Mouse (Mus musculus) c-Kit-positive CD71-positive TER-119-positive erythroid progenitor cells, embryonic 14.5 days (primary cell): ENCODE results near the gene Plekha7.

ENCODE experiments used
- DNase-seq: peaks from one replicate; pipeline ENCODE4 v3.0.0-alpha.2; 2013; ENCODE audit warnings: low spot score

The Plekha7 gene

DNA sequence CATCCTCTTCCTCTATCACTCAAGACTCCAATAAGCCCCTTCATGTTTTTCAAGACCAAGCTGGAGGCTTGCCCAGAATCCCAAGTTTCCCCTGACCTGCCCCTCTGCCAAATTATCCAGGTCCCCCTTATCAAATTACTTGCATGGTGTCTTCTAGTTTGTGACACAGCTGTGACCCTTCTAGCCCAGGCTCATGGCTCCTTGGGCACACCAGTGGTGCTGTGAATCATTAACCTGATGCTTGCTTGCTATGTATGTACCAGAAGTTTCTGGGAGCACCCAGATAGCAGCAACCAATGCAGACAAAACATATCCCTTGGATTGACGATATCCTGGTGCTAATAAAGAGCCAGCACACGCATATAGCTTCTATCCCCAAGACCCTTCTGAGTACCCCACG, 19.2 kb downstream of the Plekha7 start:
- DNase-seq = no peak

GRCm38 (mm10) chr7:116287959-116288358, 20.2 kb downstream of the Plekha7 start:
- DNase-seq = no peak

DNA sequence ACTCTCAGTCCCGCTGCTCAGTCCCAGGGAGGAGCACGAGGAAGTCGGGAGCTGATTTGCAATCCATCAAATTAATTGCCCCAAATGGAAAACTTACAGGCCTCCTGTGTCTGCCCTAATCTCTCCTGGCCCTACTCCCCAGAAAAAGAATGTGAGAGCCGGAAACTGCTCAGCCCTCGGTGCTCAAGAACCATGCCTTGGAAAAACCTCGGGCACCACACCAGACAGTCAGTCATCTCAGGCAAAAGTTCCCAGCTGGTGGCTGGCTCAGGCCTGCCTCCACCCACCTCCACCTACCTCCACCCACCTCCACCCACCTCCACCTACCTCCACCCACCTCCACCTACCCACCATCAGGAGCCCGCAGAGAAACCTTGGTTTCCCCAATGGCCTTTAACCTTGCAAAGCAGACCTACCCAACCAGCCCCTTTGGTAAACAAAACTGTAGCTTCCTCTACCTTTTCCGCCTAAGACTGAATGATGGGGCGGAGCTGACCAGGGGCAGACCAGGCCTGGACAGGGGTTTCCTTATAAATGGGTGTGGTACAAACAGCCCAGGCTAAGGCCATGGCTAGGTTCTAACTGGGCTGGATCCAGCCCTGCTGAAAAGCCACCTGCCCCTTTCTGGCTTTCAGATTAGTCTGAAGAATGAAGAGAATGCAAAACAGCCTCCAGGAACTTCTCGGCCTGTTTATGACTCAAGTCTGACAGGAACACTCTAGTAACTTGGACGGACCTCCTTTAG, 21.4 kb downstream of the Plekha7 start:
- DNase-seq = no peak

GRCm38 (mm10) chr7:116286173-116286572, 22.0 kb downstream of the Plekha7 start:
- DNase-seq = no peak

- no peak for DNase-seq
Observed at GRCm38 (mm10) chr7:116285216-116285615, 23.0 kb downstream of the Plekha7 start.

GRCm38 (mm10) chr7:116282755-116283154, 25.4 kb downstream of the Plekha7 start:
- no peak for DNase-seq

DNA sequence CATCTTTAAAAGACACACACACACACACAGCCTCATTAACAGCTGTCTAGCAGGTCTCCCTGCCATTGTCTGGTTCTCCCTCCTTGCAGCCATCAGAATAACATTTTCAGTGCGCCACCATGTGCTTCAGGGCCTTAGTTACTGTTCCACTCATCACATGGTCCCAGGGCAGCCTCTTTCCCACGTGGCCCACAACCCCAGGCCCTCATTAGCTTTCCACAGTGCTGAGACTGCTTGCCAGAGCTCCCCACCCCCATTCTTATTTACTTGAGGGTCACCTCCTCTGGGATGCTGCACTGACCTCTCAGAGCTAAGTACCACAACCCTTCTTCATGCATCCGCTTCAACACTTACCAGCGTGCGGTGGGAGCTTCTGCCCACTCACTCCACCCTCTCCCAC, 28.1 kb downstream of the Plekha7 start:
- no peak for DNase-seq

DNA sequence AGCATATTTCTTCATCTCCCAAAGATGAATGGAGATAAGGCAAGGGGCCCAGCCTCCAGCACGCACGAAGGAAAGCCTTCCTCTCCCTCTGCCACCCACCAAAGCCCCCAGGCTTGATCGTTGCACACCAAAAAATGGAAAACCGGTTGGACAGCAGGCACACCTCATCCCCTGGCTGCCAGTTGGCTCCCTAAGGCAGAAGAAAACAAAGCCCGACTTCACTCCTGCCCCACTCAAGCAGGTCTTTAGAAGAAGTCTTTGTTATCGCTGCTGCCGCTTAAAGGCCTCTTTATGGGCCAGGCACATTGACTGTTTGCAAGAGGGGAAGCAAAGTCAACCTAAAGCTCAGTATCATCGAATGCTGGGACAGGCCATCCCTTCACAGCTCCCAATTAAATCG, 29.9 kb downstream of the Plekha7 start:
- no peak for DNase-seq

GRCm38 (mm10) chr7:116276315-116276714, 31.9 kb downstream of the Plekha7 start:
- no peak for DNase-seq

GRCm38 (mm10) chr7:116273111-116273510, 35.1 kb downstream of the Plekha7 start:
- DNase-seq = no peak

GRCm38 (mm10) chr7:116269501-116269995, 38.6 kb downstream of the Plekha7 start:
- no peak for DNase-seq

- no peak for DNase-seq
Observed at GRCm38 (mm10) chr7:116268113-116268926, 39.9 kb downstream of the Plekha7 start.

DNA sequence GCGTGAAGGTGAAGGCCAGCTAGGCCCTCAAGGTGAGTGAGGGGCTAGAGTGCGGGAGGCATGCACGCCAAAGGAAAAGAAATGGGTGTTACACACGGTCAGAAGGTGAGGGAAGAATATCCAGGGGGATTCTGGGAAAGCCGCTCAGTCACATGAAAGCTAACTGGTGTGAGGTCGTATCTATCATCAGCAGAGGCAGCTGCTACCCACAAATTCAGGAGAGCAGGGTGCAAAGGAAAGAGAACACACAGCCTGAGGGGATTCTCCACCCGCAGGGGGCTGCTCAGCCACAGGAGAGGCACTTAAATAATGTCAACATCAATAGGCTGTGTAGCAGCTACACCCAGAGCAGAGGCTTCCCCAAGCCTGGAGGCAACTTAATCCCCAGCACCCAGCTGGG, 44.9 kb downstream of the Plekha7 start:
- no peak for DNase-seq

GRCm38 (mm10) chr7:116262508-116262907, 45.7 kb downstream of the Plekha7 start:
- DNase-seq = no peak

DNA sequence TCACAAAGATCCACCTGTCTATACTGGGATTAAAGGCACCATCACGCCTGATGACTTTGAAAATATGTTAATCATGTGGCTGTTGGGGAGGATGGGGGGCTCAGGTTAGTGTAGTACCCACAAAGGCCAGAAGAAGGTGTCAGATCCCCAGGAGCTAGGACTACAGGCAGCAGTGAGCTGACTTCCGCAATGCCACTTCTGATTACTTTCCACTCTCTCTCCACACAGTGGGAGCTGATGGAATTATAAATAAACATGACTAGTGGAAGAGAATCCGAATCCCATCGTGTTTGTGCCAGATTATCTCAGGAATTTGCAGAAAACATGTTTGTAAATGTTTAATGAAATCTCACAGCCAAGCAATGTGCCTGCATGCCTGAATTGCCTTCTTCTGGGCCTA, 46.1 kb downstream of the Plekha7 start:
- no peak for DNase-seq

DNA sequence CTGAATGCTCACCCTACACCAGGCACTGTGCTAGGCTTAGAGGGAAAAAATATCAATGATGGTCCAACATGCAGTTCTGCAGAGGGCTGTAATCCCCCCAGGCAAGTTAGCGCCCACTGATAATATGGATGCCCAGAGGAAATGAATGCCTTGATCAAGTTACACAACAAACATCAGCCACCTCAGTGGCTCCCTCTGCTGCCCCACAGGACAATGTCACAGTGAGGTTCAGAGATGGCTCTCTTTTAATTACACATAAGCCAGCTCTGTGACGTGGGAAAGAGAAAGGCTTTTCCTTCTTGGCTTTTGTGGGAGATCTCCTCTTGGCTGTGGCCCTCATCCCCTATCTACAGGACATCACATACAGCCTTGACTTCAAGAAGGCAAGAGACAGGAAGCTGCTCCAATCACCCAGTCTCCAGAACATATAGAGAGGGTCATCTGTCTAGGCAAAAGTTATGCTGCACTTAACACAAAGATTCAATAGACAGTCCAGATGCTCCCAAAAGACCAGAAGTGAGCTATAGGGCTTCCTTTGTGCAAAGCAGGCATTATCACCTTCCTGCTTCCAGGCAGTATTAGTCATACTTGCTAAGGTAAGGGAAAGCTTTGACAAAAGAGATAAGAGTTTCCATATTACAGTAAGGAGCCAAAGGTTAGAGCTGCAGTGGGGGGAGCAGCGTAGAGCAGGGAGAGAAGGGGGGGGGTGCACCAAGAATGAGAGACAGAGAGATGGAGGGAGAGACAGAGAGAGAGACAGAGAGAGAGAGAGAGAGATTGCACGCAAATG, 47.2 kb downstream of the Plekha7 start:
- DNase-seq = no peak

DNA sequence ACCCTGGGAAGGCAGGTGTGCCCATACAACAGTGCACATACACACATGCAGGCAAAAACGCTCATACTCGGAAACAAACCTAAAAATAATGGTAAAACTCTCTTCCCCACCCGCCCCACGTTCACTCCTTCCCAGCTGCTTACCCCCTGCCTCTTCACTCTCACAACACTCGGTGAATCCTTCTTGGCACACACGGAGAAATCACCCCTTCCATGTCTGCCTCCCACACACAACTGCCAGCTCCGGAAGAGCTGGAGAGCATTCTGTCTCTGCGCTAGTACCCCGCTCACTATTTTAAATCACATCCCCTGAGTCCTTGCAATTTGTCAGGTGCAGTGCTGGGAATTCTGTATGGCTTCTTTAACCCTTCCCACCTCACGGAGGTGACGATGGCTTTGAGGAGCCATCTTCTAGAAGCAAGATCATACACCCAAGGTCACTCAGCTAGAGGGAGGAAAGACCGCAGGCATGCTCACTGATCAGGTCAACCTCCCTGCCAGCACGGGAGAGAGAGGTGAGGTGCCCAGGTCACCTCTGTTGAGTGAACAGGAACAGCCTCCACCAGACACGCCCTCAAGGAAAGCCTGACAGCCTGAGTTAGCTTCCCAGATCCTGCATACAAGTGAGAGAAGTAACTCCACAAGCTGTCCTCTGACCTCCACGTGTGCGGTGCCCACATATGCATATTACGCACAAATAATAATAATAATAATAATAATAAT, 49.6 kb downstream of the Plekha7 start:
- DNase-seq = no peak

DNA sequence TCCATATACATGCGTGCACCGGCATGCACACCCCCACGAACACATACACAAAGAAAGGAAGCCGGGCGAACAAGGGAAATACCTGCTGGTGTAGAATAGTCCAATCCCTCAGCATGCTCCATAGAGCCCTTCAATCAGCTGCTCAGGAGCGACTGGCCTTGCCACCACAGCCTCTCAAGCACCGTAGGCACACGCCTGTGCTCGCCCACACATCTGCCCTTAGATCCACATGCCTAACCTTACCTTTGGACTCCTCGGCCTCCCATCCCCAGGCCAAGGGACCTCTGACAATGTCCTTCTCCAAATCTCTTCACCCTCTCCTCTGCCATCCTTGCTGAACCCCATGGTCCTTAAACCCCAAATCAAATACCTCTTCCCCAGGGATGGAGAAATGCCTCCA, 50.2 kb downstream of the Plekha7 start:
- DNase-seq = no peak

DNA sequence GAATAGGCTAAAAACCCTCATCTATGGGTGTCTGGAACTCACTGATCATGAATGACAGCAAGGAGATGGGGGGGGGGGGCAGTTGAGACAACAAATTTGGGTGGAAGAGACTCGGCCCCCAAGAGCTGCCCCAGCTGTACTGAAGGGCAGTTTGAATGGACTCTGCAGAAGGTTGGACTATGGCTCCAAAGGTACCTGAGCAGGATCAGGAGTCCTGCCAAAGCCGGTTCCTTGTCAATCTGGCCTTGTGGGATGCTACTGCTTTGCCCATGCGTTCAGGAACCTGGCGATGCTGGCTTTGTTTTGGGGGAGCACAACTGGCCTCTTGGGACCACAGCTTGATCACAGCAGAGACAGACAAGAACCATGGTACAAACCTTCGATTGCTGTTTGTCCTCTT, 52.5 kb downstream of the Plekha7 start:
- DNase-seq = no peak

GRCm38 (mm10) chr7:116254660-116255059, 53.5 kb downstream of the Plekha7 start:
- DNase-seq = no peak

- DNase-seq = no peak
Observed at GRCm38 (mm10) chr7:116252470-116252869, 55.7 kb downstream of the Plekha7 start.

- DNase-seq = no peak
Observed at GRCm38 (mm10) chr7:116251516-116251915, 56.7 kb downstream of the Plekha7 start.
